Mouse (Mus musculus) myocyte (in vitro differentiated cells): ENCODE measurements around the gene Myo1d.

ENCODE experiments used
- MAX ChIP-seq: IDR thresholded peaks from one replicate; pipeline ENCODE4 v1.6.1; 2011; ENCODE audit warnings: low read depth, mild to moderate bottlenecking, control low read depth
- POLR2A ChIP-seq: IDR thresholded peaks from one replicate; pipeline ENCODE4 v1.6.1; 2011; ENCODE audit warnings: low read depth, mild to moderate bottlenecking, control low read depth, moderate library complexity; ENCODE audit not compliant: insufficient read length

DNA sequence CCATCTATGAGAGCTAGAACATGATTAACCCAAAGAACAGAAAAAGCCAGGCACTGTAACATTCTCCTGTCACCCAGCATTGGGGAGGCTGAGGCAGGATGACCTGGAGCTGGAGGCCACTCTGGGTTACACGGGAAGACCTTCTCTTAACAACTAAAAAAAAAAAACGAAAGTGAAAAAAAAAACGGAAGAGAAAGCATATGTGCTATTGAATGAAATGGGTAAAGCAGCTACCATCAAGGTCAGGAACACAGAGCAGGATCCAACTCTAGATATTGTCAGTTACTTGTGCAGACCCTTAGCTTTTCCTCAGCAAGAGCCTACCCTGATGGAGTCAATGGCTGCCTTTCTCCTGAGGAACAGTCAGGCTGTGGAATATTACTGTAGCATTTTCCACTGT, 199.3 kb downstream of the Myo1d start:
- TF ChIP-seq POLR2A (no peak), MAX (no peak)
